Mouse (Mus musculus) embryonic facial prominence, embryonic 14.5 days (tissue): ENCODE data around the gene Socs4. TPM values are rescaled to one million over a fixed set of nuclear protein-coding genes. Genes with fewer than 3 reads are reported as not detected.
A peak's percentile ranks its signal among the peaks of the same experiment; 100 is the strongest.

Experiments used
- ATAC-seq: fragments of 200-750 bp; cut with Nextera tagmentation; 2 replicates; pipeline ENCODE4 v1.8.0; 2017; ENCODE audit warnings: low read depth, moderate number of reproducible peaks, moderate TSS enrichment
- DNase-seq: peaks from one replicate; pipeline ENCODE4 v3.0.0-alpha.2; 2015; ENCODE audit warnings: low spot score
- H3K27ac ChIP-seq: fragments of 300-500 bp; sonication (generic); replicated peaks from 2 replicates; pipeline ENCODE4 v1.5.1; 2014; ENCODE audit warnings: low read depth, mild to moderate bottlenecking, low read length, moderate library complexity
- H3K27me3 ChIP-seq: fragments of 300-500 bp; sonication (generic); replicated peaks from 2 replicates; pipeline ENCODE4 v1.6.1; 2014; ENCODE audit warnings: low read length; ENCODE audit not compliant: control insufficient read depth, insufficient read depth
- H3K36me3 ChIP-seq: fragments of 300-500 bp; sonication (generic); 2 replicates; pipeline ENCODE4 v1.6.1; 2014; ENCODE audit warnings: low read length, mixed read lengths; ENCODE audit not compliant: control insufficient read depth, insufficient read depth
- H3K4me1 ChIP-seq: fragments of 300-500 bp; sonication (generic); 2 replicates; pipeline ENCODE4 v1.6.1; 2014; ENCODE audit warnings: antibody characterized with exemption, low read length; ENCODE audit not compliant: control insufficient read depth, insufficient read depth
- H3K4me2 ChIP-seq: fragments of 300-500 bp; sonication (generic); 2 replicates; pipeline ENCODE4 v1.6.1; 2014; ENCODE audit warnings: low read depth, mild to moderate bottlenecking, low read length, moderate library complexity, mixed read lengths
- H3K4me3 ChIP-seq: fragments of 300-500 bp; sonication (generic); 2 replicates; pipeline ENCODE4 v1.5.1; 2014; ENCODE audit warnings: low read depth, mild to moderate bottlenecking, low read length
- H3K9ac ChIP-seq: fragments of 300-500 bp; sonication (generic); 2 replicates; pipeline ENCODE4 v1.6.1; 2014; ENCODE audit warnings: low read depth, mild to moderate bottlenecking, low read length, moderate library complexity, mixed read lengths
- H3K9me3 ChIP-seq: fragments of 300-500 bp; sonication (generic); 2 replicates; pipeline ENCODE4 v1.6.1; 2016; ENCODE audit warnings: low read length; ENCODE audit not compliant: control insufficient read depth
- WGBS: fragments of 180-500 bp; shearing (Covaris S2); extraction: QIAGEN DNeasy Blood & Tissue Kit; methylation state at CpG from one replicate; pipeline ENCODE4 v1.1.7; 2014; 5-methylcytosine and 5-hydroxymethylcytosine counted together
- polyA plus RNA-seq: library from polyadenylated mRNA; unstranded; fragments of >200 nt; fragmentation: Nextera tagmentation; extraction: Ambion mirVana; gene quantifications from 2 replicates; pipeline ENCODE4 v1.2.1, GENCODE M21; 2014

The Socs4 gene
- polyA plus RNA-seq, 1 experiment from 2014 or later = 4.7 TPM

GRCm38 (mm10) chr14:47241046-47241445, 35.7 kb upstream of the Socs4 start:
- peaks cover 37% of the 10 kb centered on the region for H3K36me3 ChIP-seq
- no peaks in the 10 kb centered on the region for H3K9me3 ChIP-seq
- H3K4me2 ChIP-seq = no peak overlapping the region
- no peaks in the 10 kb centered on the region for H3K4me1 ChIP-seq
- 95% methylated on average over 6 of the region's 6 CpGs for WGBS
- H3K9ac ChIP-seq = no peak overlapping the region
- no peaks in the 10 kb centered on the region for H3K27me3 ChIP-seq
- H3K4me3 ChIP-seq = no peak overlapping the region
- no peak for ATAC-seq
- no peak overlapping the region for H3K27ac ChIP-seq
- no peak for DNase-seq

GRCm38 (mm10) chr14:47242753-47243152, 34.0 kb upstream of the Socs4 start:
- peaks cover 54% of the 10 kb centered on the region for H3K36me3 ChIP-seq
- WGBS = 50% methylated on average over 4 of the region's 4 CpGs

GRCm38 (mm10) chr14:47249839-47250238, 26.9 kb upstream of the Socs4 start:
- DNase-seq (no peak), ATAC-seq (no peak)
- H3K27me3 ChIP-seq = no peaks in the 10 kb centered on the region
- H3K9me3 ChIP-seq = no peaks in the 10 kb centered on the region
- H3K36me3 ChIP-seq = peaks cover 60% of the 10 kb centered on the region
- H3K27ac ChIP-seq = no peak overlapping the region
- no peak overlapping the region for H3K4me3 ChIP-seq
- whole genome bisulfite sequencing = 87% methylated on average over 6 of the region's 6 CpGs
- H3K4me2 ChIP-seq = no peak overlapping the region
- no peaks in the 10 kb centered on the region for H3K4me1 ChIP-seq
- H3K9ac ChIP-seq = no peak overlapping the region

More at GRCm38 (mm10) chr14:47242753-47243152, 34.0 kb upstream of the Socs4 start:
- Histone ChIP-seq H3K4me3 (no peak overlapping the region), H3K9ac (no peak overlapping the region), H3K9me3 (no peaks in the 10 kb centered on the region), H3K27me3 (no peaks in the 10 kb centered on the region), H3K4me2 (no peak overlapping the region), H3K27ac (no peak overlapping the region), H3K4me1 (no peaks in the 10 kb centered on the region)
- ATAC-seq (no peak), DNase-seq (no peak)

- Histone ChIP-seq H3K9me3 (no peaks in the 10 kb centered on the region), H3K4me3 (no peak overlapping the region), H3K36me3 (peaks cover 69% of the 10 kb centered on the region), H3K27me3 (no peaks in the 10 kb centered on the region), H3K9ac (no peak overlapping the region), H3K4me2 (no peak overlapping the region), H3K4me1 (no peaks in the 10 kb centered on the region), H3K27ac (no peak overlapping the region)
- ATAC-seq (no peak), DNase-seq (no peak)
- 94% methylated on average over 3 of the region's 3 CpGs for WGBS
Measured at GRCm38 (mm10) chr14:47264866-47265265, 11.9 kb upstream of the Socs4 start.

GRCm38 (mm10) chr14:47265829-47266228, 10.9 kb upstream of the Socs4 start:
- Histone ChIP-seq H3K9me3 (no peaks in the 10 kb centered on the region), H3K4me2 (no peak overlapping the region), H3K36me3 (peaks cover 70% of the 10 kb centered on the region), H3K27ac (no peak overlapping the region), H3K4me3 (no peak overlapping the region), H3K4me1 (no peaks in the 10 kb centered on the region), H3K27me3 (no peaks in the 10 kb centered on the region), H3K9ac (no peak overlapping the region)
- ATAC-seq (no peak), DNase-seq (no peak)
- WGBS = 92% methylated on average over 8 of the region's 8 CpGs

GRCm38 (mm10) chr14:47269056-47269455, 7.7 kb upstream of the Socs4 start:
- no peak overlapping the region for H3K27ac ChIP-seq
- no peak overlapping the region for H3K4me2 ChIP-seq
- H3K9ac ChIP-seq = no peak overlapping the region
- H3K27me3 ChIP-seq = no peaks in the 10 kb centered on the region
- H3K36me3 ChIP-seq = peaks cover 83% of the 10 kb centered on the region
- WGBS = 95% methylated on average over 4 of the region's 4 CpGs
- no peaks in the 10 kb centered on the region for H3K9me3 ChIP-seq
- H3K4me3 ChIP-seq = no peak overlapping the region
- ATAC-seq = no peak
- DNase-seq = no peak
- no peaks in the 10 kb centered on the region for H3K4me1 ChIP-seq

- Histone ChIP-seq H3K9ac (no peak overlapping the region), H3K4me3 (no peak overlapping the region), H3K27me3 (no peaks in the 10 kb centered on the region), H3K27ac (no peak overlapping the region), H3K9me3 (no peaks in the 10 kb centered on the region), H3K36me3 (peaks cover 80% of the 10 kb centered on the region), H3K4me1 (0 out of 2 replicates have a peak, but pooled peaks cover under 1% of the 10 kb centered on the region), H3K4me2 (no peak overlapping the region)
- DNase-seq = no peak
- WGBS = 95% methylated on average over 2 of the region's 2 CpGs
- ATAC-seq = no peak
Measured at GRCm38 (mm10) chr14:47269706-47270105, 7.0 kb upstream of the Socs4 start.

GRCm38 (mm10) chr14:47273751-47274150, 3.0 kb upstream of the Socs4 start:
- WGBS = 40% methylated on average over 3 of the region's 3 CpGs
- Histone ChIP-seq H3K4me2 (no peak overlapping the region), H3K4me1 (peaks cover 17% of the 10 kb centered on the region), H3K9ac (no peak overlapping the region), H3K4me3 (no peak overlapping the region), H3K27ac (no peak overlapping the region), H3K9me3 (no peaks in the 10 kb centered on the region), H3K27me3 (no peaks in the 10 kb centered on the region), H3K36me3 (peaks cover 44% of the 10 kb centered on the region)
- ATAC-seq = no peak
- DNase-seq = no peak

- WGBS = 19% methylated on average over 3 of the region's 3 CpGs
- Histone ChIP-seq H3K9me3 (no peaks in the 10 kb centered on the region), H3K36me3 (peaks cover 28% of the 10 kb centered on the region), H3K27ac (no peak overlapping the region), H3K4me1 (peaks cover 17% of the 10 kb centered on the region), H3K4me3 (peak overlapping the region; percentile 90), H3K9ac (peak overlapping the region; percentile 92; the same call in 1 of the 2 replicates), H3K4me2 (peak overlapping the region; percentile 72), H3K27me3 (no peaks in the 10 kb centered on the region)
- no peak for ATAC-seq
- DNase-seq = peak; percentile 22
Measured at GRCm38 (mm10) chr14:47275417-47275816, 1.3 kb upstream of the Socs4 start.
